ENCODE assay signal across 8 mouse cellular contexts in the genomic region with DNA sequence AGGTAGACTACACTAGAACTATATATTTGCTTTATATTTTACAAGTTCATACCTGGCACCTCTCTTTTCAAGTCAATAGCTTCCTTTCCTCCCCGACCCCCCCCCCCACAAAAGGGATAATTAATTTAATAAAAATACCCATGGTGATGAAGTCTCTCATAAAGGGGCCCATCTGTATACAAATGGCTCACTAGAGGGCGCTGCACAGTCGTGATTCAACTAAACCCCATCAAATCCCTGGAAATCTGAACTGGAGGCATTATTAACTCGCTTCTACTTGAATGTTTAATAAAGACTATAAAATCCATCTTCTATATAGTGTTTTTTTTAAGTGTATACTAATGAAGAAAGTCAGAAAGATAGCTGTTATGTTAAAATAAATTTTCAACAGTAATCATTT. TPM values are rescaled to one million over a fixed set of nuclear protein-coding genes. Genes with fewer than 3 reads are reported as not detected.
DNase-seq lines count a peak whose midpoint lies in the region; ATAC-seq and TF ChIP-seq lines count a peak whose summit lies in the region.

No protein-coding gene starts in this region.

- no peaks in the 10 kb centered on the region for H3K36me3 ChIP-seq in heart, embryonic 12.5 days
- no peaks in the 10 kb centered on the region for H3K36me3 ChIP-seq in midbrain, postnatal 0 days (ENCODE audit: insufficient read depth, low read length)

- DNase-seq in heart, adult 8-10 months (ENCODE audit: low spot score) = peak; percentile 30
- peak; percentile 88 for DNase-seq in 3T3-L1 (ENCODE audit: low read depth, low spot score)
- DNase-seq in R1 (ENCODE audit: low read depth, low spot score) = peak; percentile 57
- DNase-seq in embryo, embryonic 11 days = peak; percentile 80
- DNase-seq in kidney, postnatal 25 days = peak; percentile 50 to 80
- peak; percentile 80 for DNase-seq in midbrain, postnatal 0 days (ENCODE audit: low spot score)

- H3K4me2 ChIP-seq in heart, embryonic 12.5 days = no peak overlapping the region
- no peak overlapping the region for H3K4me2 ChIP-seq in midbrain, postnatal 0 days (ENCODE audit: low read depth, low read length, poor library complexity, severe bottlenecking)

- 11% methylated on average over 4 of the region's 4 CpGs for WGBS in heart, embryonic 12.5 days
- WGBS in midbrain, postnatal 0 days = 7% methylated on average over 4 of the region's 4 CpGs

- H3K27ac ChIP-seq in heart, embryonic 12.5 days (ENCODE audit: poor library complexity, severe bottlenecking) = no peak overlapping the region
- no peak overlapping the region for H3K27ac ChIP-seq in midbrain, postnatal 0 days (ENCODE audit: low read depth, low read length)

- H3K27me3 ChIP-seq in heart, embryonic 12.5 days (replicated peaks) = no peaks in the 10 kb centered on the region
- no peaks in the 10 kb centered on the region for H3K27me3 ChIP-seq in midbrain, postnatal 0 days (ENCODE audit: insufficient read depth, low read length)

- no peak overlapping the region for H3K4me3 ChIP-seq in heart, embryonic 12.5 days
- no peak overlapping the region for H3K4me3 ChIP-seq in midbrain, postnatal 0 days (ENCODE audit: low read depth, low read length)

- H3K9ac ChIP-seq in heart, embryonic 12.5 days = no peak overlapping the region
- H3K9ac ChIP-seq in midbrain, postnatal 0 days (replicated peaks; ENCODE audit: low read length, poor library complexity, severe bottlenecking) = no peak overlapping the region

- TF ChIP-seq CTCF in midbrain, postnatal 0 days (IDR thresholded peaks at IDR 0.05) = peak; percentile 74

- no peak for ATAC-seq in heart, embryonic 12.5 days (ENCODE audit: insufficient number of reproducible peaks, low FRiP score)
- ATAC-seq in midbrain, postnatal 0 days (ENCODE audit: low FRiP score) = peak; percentile 47; the same call in 1 of the 2 replicates
- no peak for ATAC-seq in erythroid progenitor cell, adult 5-6 weeks (replicated peaks; ENCODE audit: low FRiP score, poor library complexity, severe bottlenecking)

- H3K9me3 ChIP-seq in heart, embryonic 12.5 days (replicated peaks) = no peaks in the 10 kb centered on the region
- no peaks in the 10 kb centered on the region for H3K9me3 ChIP-seq in midbrain, postnatal 0 days (ENCODE audit: low read length)

- H3K4me1 ChIP-seq in heart, embryonic 12.5 days (replicated peaks) = no peaks in the 10 kb centered on the region
- H3K4me1 ChIP-seq in midbrain, postnatal 0 days (ENCODE audit: insufficient read depth, low read length) = no peaks in the 10 kb centered on the region

RNA-seq across cellular contexts. Expression of a gene that starts 30.7 kb away (rescaled TPM):
- total RNA-seq in heart, adult 8-10 months (2022) = 1 to 10 TPM; 3.0 to 4.7 (median 4.1) TPM
- polyA plus RNA-seq in heart, embryonic 12.5 days (2016; fragmentation: Nextera tagmentation; extraction: Ambion mirVana) = 4.1 and 4.9 TPM in 2 replicates
- 23.1 and 23.4 TPM in 2 replicates for total RNA-seq in midbrain, postnatal 0 days (2014; rRNA removed)
- 12.5 and 12.6 TPM in 2 replicates for polyA plus RNA-seq in midbrain, postnatal 0 days (2015; fragmentation: Nextera tagmentation; extraction: Ambion mirVana)
- total RNA-seq in erythroid progenitor cell, adult 5-6 weeks (2015; ENCODE audit: low replicate concordance) = 0.84 and 1.8 TPM in 2 replicates
- total RNA-seq in erythroid progenitor cell, adult 5-6 weeks (2017; ENCODE audit: low replicate concordance) = 0.64 and 0.68 TPM in 2 replicates

RNA-seq across cellular contexts. Expression of a gene that starts 40.6 kb away (rescaled TPM):
- total RNA-seq in heart, adult 8-10 months (2022) = not detected
- not detected in 2 replicates for polyA plus RNA-seq in heart, embryonic 12.5 days (2016; fragmentation: Nextera tagmentation; extraction: Ambion mirVana)
- total RNA-seq in midbrain, postnatal 0 days (2014; rRNA removed) = 0.24 and 0.33 TPM in 2 replicates
- 1.8 TPM in 2 replicates for polyA plus RNA-seq in midbrain, postnatal 0 days (2015; fragmentation: Nextera tagmentation; extraction: Ambion mirVana)
- not detected in 2 replicates for total RNA-seq in erythroid progenitor cell, adult 5-6 weeks (2015; ENCODE audit: low replicate concordance)
- total RNA-seq in erythroid progenitor cell, adult 5-6 weeks (2017; ENCODE audit: low replicate concordance) = not detected in 2 replicates

Comparison
In these comparisons a context has a peak if more than half of its experiments do, and no peak if none do; other contexts are left out.
1. DNase-seq: peak in every context shown above with its lines; median percentile 88 in 3T3-L1; 80 in embryo, embryonic 11 days; 80 in midbrain, postnatal 0 days; 65 in kidney, postnatal 25 days; 57 in R1; 30 in heart, adult 8-10 months.